Mouse (Mus musculus) C2C12 (cell line): Measurements from ENCODE around the gene Ncbp1.

Experiments used
- CTCF ChIP-seq: IDR thresholded peaks from one replicate; pipeline ENCODE4 v1.5.1; 2011; ENCODE audit not compliant: control insufficient read depth, insufficient read depth, insufficient read length
- FOSL1 ChIP-seq: IDR thresholded peaks from one replicate; pipeline ENCODE4 v1.8.0; 2011; ENCODE audit warnings: mild to moderate bottlenecking, low read length; ENCODE audit not compliant: poor library complexity, insufficient read depth, severe bottlenecking
- MAX ChIP-seq: IDR thresholded peaks from one replicate; pipeline ENCODE4 v1.6.1; 2011; ENCODE audit warnings: mild to moderate bottlenecking, control low read depth
- MYOD1 ChIP-seq: IDR thresholded peaks from one replicate; pipeline ENCODE4 v1.6.1; 2011; ENCODE audit warnings: low read depth; ENCODE audit not compliant: control insufficient read depth, insufficient read length
- MYOG ChIP-seq: IDR thresholded peaks from one replicate; pipeline ENCODE4 v1.6.1; 2011; ENCODE audit not compliant: control insufficient read depth, insufficient read length; ENCODE audit errors: extremely low read depth

GRCm38 (mm10) chr4:46146881-46147280 is 8.5 kb downstream of the Ncbp1 start:
- TF ChIP-seq FOSL1 (no peak), CTCF (no peak), MAX (no peak), MYOG (no peak), MYOD1 (no peak)
